Mouse (Mus musculus): Measurements from ENCODE around the gene Alg13. TPM values are rescaled to one million over a fixed set of nuclear protein-coding genes. Genes with fewer than 3 reads are reported as not detected.

Gene Alg13
- 1 to 10 TPM; 5.2 to 5.6 TPM for total RNA-seq (2021)

DNA sequence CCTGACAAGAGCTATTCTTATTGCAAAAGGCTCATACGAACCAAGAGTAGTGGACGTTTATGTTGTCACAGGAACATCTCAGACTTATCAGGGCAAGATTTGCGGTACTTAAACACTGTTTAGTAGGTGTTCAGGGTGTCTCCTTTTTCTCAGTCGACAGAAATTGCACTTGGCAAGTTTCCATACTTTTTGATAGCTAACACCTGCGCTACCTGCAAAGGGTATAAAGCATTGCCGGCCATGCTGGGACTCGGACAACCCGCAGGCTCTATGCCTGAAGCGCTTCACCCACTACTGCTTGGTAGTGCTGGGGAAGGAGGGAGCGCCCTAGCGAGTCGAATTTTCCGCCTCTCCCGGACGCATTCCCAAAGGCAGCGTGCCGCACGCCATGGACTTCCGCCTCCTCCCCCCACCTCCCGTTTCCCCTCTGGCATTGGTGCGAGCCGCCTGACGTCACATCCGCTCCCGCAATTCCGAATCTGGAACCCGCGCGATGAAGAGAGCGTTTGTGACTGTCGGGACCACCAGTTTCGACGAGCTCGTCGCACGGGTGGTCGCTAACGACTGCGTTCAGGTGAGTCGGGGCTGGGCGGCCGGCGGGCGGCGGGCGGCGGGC is at the start of gene Alg13:
Gene Alg13 (plus strand): TSS at position 257 of the 616 bp plus-strand sequence.
- intact Hi-C loops (cut with DNase I) = loop anchor here (10.0 kb wide), 1 partner anchor 1187 kb away; the partner anchor contains the start of gene Amot
- peak; percentile 76 to 78 for DNase-seq

DNA sequence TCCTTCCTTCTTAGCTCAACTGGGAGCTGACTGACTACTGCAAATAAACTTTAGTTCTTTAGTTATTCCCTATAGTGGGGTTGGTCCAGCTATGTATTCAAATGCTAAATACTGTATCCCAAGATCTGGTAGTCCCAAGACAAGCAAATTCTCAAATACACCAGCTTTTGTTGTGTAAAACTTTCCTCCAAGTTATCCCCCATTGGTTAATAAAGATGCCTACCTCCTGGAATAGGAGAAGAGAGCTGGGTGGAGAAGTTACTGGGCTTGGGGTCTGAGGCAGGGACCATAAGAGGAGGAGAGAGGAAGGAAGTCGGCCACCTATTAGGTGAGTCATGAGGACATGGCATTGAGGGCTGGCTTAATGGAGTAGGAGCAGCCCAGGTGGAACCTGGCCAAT is 49.0 kb upstream of the Alg13 start:
- no peak for DNase-seq
- intact Hi-C loops (cut with DNase I) = no loop called here

DNA sequence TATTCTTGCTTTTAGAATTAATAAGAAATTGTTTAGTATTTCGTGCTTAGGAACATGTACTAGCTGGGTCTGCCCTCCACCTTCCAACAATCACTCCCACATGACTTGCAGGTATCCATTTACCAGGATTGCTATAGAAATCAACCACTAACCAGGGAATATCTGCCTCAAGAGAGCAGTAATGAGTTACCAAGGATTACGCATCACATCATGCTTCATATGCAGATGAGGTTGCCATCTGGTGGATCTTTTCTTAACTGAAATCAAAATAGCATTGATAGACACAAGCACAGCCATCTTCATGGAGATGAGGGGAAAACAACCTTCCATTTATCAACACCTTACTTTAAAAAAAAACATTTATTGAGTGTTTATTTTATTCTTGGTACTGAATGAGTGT is 16.1 kb upstream of the Alg13 start:
- DNase-seq = no peak
- intact Hi-C loops (cut with DNase I) = no loop called here

DNA sequence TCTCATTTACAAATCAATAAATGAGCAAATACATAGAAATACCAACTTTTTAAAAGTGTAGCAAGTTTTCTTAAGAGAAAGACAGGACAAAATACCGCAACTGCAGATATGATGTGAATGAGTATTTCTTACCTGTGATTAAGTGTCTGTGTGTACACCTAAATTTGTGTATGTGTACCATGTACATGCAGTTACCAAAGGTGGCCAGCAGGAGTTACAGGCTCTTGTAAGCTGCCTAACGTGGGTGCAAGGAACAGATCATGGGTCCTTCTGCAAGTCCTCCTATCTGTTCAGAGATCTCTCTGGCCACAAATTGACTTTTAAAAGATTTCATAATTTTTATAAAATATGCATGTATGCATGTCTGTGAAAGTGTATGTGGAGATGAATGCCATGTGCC is 11.9 kb upstream of the Alg13 start:
- intact Hi-C loops (cut with DNase I) = loop anchor here (1.0 kb wide), 1 partner anchor 52 kb away; no protein-coding TSS in a partner anchor
- DNase-seq = no peak

DNA sequence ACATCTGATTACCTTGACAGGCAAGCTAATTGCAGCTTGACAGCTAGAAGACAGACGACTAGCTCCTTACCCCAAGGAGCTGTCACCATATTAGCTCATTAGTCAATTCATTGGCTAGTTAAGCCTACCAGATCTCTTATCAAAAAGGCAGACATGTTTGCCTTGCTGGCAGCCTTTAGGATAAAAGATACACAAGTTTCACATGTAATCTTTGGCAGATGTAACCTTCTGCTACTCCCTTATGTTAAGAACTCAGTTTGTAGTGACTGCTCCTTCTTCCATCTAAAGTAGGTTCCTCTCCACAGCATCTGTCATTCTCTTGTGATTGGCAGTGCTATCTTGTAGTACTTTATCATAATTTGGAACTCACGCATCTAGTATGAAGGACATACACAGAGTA is 3.6 kb upstream of the Alg13 start:
- no peak for DNase-seq
- intact Hi-C loops (cut with DNase I) = loop anchor here (10.0 kb wide), 1 partner anchor 1191 kb away; the partner anchor contains the start of gene Amot

DNA sequence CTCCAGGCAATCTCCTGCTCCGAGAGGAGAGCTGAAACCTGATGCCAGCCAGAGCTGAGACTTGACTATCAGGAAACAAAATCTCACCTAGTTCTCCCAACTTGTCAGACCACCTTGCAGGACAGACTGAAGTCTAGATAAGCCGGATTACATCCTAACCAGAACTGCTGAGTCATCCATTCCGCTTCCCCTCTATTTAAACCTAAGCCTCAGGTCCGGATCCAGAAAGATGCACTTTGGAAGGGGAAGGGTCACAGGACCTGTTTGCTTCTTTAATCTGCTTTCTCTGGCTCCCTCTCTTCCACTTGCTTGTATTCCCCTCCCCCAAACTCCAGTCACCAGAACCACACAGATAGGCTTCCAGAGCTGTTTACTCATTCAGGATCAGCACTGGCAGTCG is 2.6 kb upstream of the Alg13 start:
- DNase-seq = no peak
- intact Hi-C loops (cut with DNase I) = loop anchor here (10.0 kb wide), 1 partner anchor 1190 kb away; the partner anchor contains the start of gene Amot

DNA sequence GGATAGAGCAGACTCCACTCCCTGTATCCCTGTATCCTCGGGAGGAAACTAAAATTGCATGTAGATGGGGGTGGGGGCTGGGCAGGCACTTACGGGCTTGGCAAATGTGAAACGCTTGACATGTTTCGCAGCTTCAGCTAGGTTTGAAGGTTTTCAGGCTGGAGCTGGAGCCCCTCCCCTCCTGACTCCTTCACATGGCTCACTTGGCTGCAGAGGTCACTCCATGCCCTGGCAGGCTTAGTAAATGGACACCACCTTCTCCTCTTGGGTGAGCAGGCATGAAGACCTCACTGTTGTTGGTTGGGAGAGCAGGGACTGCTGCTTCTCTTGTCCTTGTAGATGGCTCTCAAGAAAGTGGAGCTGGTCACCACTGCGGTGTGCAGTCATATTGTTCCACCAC is 1.6 kb upstream of the Alg13 start:
- intact Hi-C loops (cut with DNase I) = loop anchor here (10.0 kb wide), 1 partner anchor 1189 kb away; the partner anchor contains the start of gene Amot
- no peak for DNase-seq

DNA sequence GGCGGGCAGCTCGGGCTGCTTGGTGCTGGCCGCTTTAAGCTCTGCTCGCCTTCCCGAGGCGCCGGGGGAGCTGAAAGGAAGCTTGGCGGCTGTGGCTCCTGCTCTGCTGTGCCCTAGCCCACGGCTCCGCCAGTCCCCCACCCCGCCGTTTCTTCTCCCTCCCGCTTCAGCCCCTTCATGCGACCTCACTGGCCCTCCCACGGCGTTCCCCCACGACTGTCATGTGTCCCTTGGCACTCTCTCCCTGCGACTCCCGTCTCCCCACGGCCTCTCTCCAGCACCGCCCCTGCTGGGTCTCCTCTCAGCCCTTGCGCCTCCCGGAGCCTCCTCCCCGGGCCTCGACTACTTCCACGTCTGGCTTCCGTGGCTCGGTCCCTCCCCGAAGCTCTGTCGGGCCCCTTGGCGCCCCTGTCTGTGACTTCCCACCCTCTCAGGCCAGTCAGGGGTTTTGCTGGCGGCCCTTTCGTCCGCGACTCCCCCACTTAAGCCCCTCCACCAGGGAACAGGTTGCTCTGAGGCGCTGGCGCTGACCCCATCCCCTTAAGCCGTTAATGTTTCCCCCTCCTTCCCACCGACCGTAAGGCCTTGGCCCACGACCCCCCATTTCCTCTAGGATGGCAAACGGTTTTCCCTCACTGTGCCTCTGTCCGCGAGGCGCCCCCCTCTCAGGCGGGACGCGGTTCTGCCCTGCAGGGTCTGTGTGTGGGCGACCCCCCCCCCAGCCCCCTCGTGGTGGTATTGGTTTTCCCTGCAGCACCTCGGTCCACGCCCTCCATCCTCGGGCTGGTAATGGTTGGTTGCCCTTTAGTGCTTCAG is 768 bp downstream of the Alg13 start:
- intact Hi-C loops (cut with DNase I) = loop anchor here (10.0 kb wide), 1 partner anchor 1186 kb away; the partner anchor contains the start of gene Amot
- DNase-seq = peak in 1 of 2 experiments; percentile 14

DNA sequence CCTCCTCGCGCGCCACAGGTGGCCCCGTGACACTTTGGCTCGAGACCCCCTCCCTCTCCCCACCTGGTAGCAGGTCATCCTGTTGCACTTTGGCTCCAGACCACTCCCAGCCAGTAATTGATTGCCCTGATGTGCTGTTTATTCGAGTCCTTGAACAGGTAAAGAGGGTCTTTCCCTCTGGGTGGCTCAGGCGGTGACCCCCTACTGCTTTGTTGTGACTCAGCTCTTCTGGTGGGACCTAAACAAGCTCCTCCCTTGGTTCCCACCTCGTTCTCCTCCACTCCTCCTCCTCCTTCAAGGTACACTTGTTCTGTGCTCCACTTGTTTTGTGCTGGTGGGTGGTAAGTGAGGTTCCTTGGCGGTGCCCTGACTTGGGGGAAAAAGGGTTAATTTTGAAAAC is 1.8 kb downstream of the Alg13 start:
- no peak for DNase-seq
- intact Hi-C loops (cut with DNase I) = loop anchor here (10.0 kb wide), 1 partner anchor 1185 kb away; the partner anchor contains the start of gene Amot

DNA sequence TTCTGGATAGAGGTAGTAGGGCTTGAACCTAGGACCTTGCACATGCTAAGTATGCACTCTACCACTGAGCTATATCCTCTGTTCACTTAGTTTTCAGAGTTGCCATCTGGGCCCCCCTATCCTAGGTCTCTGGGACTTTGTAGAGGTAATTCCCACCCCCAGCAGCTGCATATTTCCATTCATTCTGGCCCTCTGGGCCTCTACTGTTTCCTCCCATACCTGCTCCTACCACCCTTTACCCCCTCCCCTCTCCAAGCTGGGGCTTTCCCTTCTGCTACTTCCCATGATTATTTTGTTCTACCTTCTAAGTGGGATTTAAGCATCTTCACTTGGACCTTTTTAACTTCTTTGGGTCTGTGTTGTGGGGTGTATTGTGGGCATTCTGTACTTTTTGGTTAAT is 7.8 kb downstream of the Alg13 start:
- no peak for DNase-seq
- intact Hi-C loops (cut with DNase I) = no loop called here

DNA sequence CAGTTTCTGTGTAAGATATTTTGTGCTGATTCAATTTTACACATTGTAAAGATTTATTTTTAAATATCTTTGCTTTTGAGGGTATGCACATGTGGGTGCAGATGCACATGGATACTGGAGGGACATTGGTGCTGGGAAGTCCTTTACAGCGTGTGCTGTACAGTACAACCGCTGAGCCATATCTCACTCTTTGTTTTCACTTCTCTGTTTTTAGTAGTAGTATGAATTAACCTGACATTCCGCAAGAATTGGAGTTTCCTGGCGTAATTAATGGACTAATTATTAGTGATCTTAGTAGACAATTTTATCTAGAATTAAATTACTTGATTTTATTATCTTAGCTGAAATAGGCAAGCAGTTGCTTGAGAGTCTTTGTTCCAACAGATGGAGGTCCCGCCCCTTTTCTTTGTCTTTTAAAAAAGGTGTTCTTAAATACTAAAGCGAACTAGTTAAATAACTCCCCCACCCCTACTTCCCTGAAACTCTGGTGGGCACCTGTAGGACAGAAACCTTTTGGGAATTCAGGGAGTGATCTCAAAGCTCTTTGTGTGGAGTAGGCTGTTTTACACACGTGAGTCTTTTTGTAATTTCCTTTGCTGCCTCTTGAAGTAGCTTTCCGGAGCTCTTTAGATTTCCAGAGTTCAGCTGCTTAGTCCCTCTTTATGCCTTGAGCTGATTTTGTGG is 17.9 kb downstream of the Alg13 start:
- intact Hi-C loops (cut with DNase I) = no loop called here

DNA sequence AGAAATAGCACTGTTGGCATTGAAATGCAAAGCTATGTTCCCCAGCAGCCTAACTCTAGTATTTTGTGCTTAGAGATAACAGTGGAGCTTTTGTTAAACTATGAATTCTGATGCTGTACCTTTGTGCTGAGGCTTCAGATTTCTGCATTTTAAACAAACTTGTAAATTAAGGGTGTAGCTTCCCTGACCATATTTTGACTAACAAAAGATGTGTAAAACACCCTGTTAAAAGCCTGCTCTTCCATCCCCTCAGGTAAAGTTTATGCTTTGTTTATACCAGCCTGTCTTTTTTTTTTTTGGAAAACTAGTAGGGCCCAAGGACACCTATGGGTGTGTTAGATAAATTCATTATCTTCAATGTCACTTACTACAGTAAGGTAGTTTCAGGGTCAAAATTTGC is 20.3 kb downstream of the Alg13 start:
- intact Hi-C loops (cut with DNase I) = no loop called here
- DNase-seq = no peak

More for the DNA sequence above, 17.9 kb downstream of the Alg13 start:
- DNase-seq = no peak

DNA sequence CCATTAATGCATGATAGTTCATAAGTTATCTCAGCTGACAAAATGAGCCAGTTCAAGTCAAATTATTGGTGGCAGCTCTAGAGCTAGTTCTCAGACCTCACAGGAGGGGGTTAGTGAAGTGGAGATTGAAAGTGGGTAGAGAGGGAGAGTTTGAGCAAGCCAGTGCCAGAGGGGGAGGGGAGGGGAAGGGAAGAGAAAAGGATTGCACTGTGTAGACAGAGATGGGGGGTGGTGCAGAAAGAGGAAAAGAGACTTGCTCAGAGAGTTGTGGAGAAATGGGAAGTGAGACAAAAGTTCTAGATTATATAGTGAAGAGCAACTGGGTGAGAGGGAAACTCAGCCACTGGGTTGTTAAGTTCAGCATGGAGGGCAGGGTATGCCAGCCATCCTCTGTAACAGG is 20.8 kb downstream of the Alg13 start:
- no peak for DNase-seq
- intact Hi-C loops (cut with DNase I) = no loop called here

DNA sequence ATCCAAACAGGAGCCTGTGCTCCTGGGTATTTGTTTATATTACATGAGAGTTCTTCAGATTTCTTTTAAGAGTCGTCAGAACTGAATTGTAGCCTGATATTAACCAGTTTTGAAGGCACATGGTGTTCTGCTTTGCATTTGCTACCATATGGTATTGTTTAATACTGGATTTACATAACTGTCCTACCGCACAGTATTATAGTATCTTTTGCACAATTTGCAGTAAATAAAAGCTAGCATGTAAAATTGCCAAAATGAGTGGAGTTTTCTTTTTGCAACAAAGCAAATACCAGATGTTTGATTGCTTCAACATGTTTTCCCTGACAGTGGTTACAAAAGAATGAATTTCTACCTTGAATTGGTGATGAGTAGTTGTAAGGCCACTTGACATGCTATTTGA is 56.6 kb downstream of the Alg13 start:
- intact Hi-C loops (cut with DNase I) = no loop called here
- DNase-seq = no peak

DNA sequence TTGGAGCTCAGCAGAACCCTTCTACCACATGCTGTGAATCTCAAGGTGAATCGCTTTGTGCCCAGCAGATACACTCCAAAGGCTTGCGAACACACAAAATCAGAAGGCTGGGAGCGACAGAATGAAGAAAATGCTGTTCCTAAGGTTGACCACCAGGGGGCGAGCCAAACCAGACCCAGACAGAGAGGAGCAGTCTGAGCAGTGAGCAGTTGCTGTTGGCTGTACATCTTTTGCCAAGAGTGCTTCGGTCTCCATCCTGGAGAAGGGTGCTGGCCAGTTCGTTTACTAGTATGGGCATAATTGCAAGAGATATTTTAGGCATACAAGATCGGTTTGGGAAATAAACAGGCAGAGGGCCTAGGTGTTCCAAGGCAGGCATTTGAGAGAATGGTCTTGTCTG is 85.9 kb downstream of the Alg13 start:
- intact Hi-C loops (cut with DNase I) = loop anchor here (2.0 to 10.0 kb wide), 2 partner anchors 903 to 991 kb away; no protein-coding TSS in a partner anchor
- peak; percentile 24 to 26 for DNase-seq

DNA sequence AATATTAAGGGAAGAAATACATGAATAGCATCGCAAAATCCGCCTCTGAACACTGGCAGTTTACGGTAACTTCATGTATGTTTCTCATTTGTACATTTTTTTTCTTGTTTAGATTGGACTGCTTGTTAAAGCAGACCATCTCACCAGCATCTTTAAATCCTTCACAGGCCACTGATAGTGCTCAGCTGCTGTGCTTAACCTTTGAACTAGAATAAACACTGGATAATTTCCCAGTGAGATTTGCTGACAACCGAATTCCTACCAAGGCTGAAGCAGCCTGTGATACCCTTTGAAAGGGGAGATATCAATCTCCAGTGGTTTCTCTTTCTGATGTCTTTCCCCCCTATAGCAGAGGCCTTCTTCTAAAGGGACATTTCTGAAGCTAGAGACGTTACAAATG is 90.4 kb downstream of the Alg13 start:
- no peak for DNase-seq
- intact Hi-C loops (cut with DNase I) = loop anchor here (10.0 kb wide), 1 partner anchor 987 kb away; no protein-coding TSS in a partner anchor

DNA sequence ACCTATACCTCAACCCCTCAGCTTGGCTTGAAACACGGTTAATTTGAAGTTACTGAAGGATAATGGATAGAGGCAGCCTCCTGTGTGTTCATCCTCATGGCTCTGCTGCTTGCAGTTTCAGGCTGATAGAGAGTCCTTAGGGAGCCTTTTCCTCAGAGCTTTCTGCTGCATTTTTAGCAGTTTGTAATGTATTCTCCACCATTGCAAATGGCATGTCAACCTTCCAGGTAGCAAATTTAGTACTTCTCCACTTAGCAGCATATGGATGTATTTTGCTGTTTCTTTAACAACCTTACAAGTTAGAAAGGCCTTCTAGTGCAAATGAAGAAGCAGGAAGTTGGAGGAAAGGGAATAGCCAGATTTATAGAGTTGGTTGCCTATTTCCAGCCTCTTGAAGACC is 102.7 kb downstream of the Alg13 start:
- DNase-seq = no peak
- intact Hi-C loops (cut with DNase I) = no loop called here

DNA sequence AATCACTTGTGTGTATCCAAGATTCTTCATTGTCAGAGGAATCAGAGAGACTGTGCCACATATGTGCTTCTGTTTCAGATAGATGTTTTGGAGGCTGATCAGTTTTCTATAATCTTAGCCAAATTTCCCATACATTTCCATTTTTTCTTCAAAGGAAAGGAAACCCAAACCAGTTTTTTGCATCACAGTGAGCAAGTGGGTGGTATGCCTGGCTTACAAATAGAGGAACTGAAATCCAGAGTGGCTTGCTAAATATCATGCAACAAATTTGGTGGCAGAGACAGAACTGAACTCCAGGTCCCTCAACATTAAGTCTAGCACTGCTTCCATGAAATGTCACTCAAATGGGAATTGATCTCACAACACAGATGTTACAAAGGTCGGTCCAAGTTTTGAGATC is 103.5 kb downstream of the Alg13 start:
- intact Hi-C loops (cut with DNase I) = no loop called here
- no peak for DNase-seq

DNA sequence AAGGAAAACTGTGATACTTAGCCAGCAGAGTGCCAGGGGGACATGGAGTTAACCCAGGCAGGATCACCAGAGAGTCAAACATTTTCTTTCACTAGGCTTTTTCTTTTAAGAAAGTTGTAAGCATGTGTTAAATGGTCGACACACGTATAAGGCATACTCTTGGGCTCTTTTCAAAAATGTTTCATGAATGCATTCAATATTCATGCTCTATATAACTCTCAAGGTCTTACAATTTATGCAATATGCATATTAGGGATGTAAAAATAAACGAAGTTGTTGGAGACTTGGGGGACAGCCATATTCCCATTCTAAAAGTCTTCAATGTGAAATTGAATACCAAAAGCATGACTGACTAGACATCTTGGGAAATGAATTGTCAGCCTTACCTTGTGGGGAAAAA is 106.2 kb downstream of the Alg13 start:
- no peak for DNase-seq
- intact Hi-C loops (cut with DNase I) = no loop called here

All from heart, postnatal 36 days (tissue).